Mouse (Mus musculus): ENCODE measurements around the gene Tdrd1. TPM values are rescaled to one million over a fixed set of nuclear protein-coding genes. Genes with fewer than 3 reads are reported as not detected.

Tdrd1 gene
- total and polyA plus RNA-seq, 3 experiments = 0.07 TPM; not detected in 2

GRCm38 (mm10) chr19:56813360-56813759, 12.6 kb upstream of the Tdrd1 start:
- H3K9me3 ChIP-seq (replicated peaks; ENCODE audit: low read length) = no peaks in the 10 kb centered on the region
- no peaks in the 10 kb centered on the region for H3K27me3 ChIP-seq (replicated peaks)
- dilution Hi-C loops (cut with MboI; ENCODE audit: extremely low pct_ligation_motif_present, extremely low pct_unique_long_range_greater_than_20kb, low sequenced_read_pairs) = no loop called here
- no peak overlapping the region for H3K4me2 ChIP-seq (ENCODE audit: insufficient read depth, low read depth, poor library complexity, severe bottlenecking)
- no peak overlapping the region for H3K27ac ChIP-seq (ENCODE audit: insufficient read depth, low read depth)
- H3K9ac ChIP-seq (ENCODE audit: insufficient read depth, low read depth) = no peak overlapping the region
- peaks cover 0 to 3% of the 10 kb centered on the region in 2 experiments; a peak in 1 of 4 replicates for H3K4me1 ChIP-seq (ENCODE audit: control insufficient read depth in 1 of 2, insufficient read depth in 2 of 2)
- H3K36me3 ChIP-seq (replicated peaks in 1 of 2; ENCODE audit: control insufficient read depth in 1 of 2, insufficient read depth in 1 of 2, low read length in 1 of 2) = peaks cover 21 to 61% of the 10 kb centered on the region in 2 experiments
- no peak overlapping the region for H3K4me3 ChIP-seq (replicated peaks in 1 of 3; ENCODE audit: low read depth in 2 of 3, low read length in 2 of 3, poor library complexity in 1 of 3)
- H3K79me2 ChIP-seq (replicated peaks; ENCODE audit: control insufficient read depth, extremely low read depth, insufficient read depth, poor library complexity, severe bottlenecking) = peaks cover 6% of the 10 kb centered on the region
- TF ChIP-seq EP300 (IDR thresholded peaks at IDR 0.05; ENCODE audit: low read length) (no peak), JUN (IDR thresholded peaks at IDR 0.05; ENCODE audit: insufficient read depth, low read depth, low read length) (no peak), MXI1 (IDR thresholded peaks at IDR 0.05; ENCODE audit: low read depth, low read length) (no peak), CHD2 (IDR thresholded peaks at IDR 0.05; ENCODE audit: low read length) (no peak), ZNF384 (IDR thresholded peaks at IDR 0.05; ENCODE audit: low read depth, low read length) (no peak)
- no peak for DNase-seq (ENCODE audit: extremely low read depth)
- in situ Hi-C loops (cut with MboI; ENCODE audit: low pct_ligation_motif_present, low pct_unique_long_range_greater_than_20kb, low sequenced_read_pairs) = no loop called here

GRCm38 (mm10) chr19:56817851-56818526, 8.0 kb upstream of the Tdrd1 start:
- DNase-seq (ENCODE audit: extremely low read depth) = no peak
- dilution Hi-C loops (cut with MboI; ENCODE audit: extremely low pct_ligation_motif_present, extremely low pct_unique_long_range_greater_than_20kb, low sequenced_read_pairs) = no loop called here
- H3K27me3 ChIP-seq (replicated peaks) = no peaks in the 10 kb centered on the region
- peaks cover 0 to 28% of the 10 kb centered on the region in 2 experiments for H3K36me3 ChIP-seq (replicated peaks in 1 of 2; ENCODE audit: control insufficient read depth in 1 of 2, insufficient read depth in 1 of 2, low read length in 1 of 2)
- no peak overlapping the region for H3K4me3 ChIP-seq (replicated peaks in 1 of 3; ENCODE audit: low read depth in 2 of 3, low read length in 2 of 3, poor library complexity in 1 of 3)
- H3K79me2 ChIP-seq (replicated peaks; ENCODE audit: control insufficient read depth, extremely low read depth, insufficient read depth, poor library complexity, severe bottlenecking) = peaks cover 12% of the 10 kb centered on the region
- H3K27ac ChIP-seq (ENCODE audit: insufficient read depth, low read depth) = no peak overlapping the region
- H3K9me3 ChIP-seq (replicated peaks; ENCODE audit: low read length) = no peaks in the 10 kb centered on the region
- H3K4me2 ChIP-seq (ENCODE audit: insufficient read depth, low read depth, poor library complexity, severe bottlenecking) = no peak overlapping the region
- H3K9ac ChIP-seq (ENCODE audit: insufficient read depth, low read depth) = no peak overlapping the region
- in situ Hi-C loops (cut with MboI; ENCODE audit: low pct_ligation_motif_present, low pct_unique_long_range_greater_than_20kb, low sequenced_read_pairs) = no loop called here
- TF ChIP-seq USF1 (IDR thresholded peaks at IDR 0.05; ENCODE audit: low read depth, low read length) = no peak
- no peak for TF ChIP-seq UBTF (IDR thresholded peaks at IDR 0.05; ENCODE audit: low read depth, low read length)
- TF ChIP-seq BHLHE40 (IDR thresholded peaks at IDR 0.05; ENCODE audit: low read depth, low read length) = no peak
- no peak for TF ChIP-seq MEF2A (IDR thresholded peaks at IDR 0.05; ENCODE audit: borderline replicate concordance, low read depth, low read length)
- no peak for TF ChIP-seq E2F4 (IDR thresholded peaks at IDR 0.05; ENCODE audit: insufficient replicate concordance, low read depth, low read length)
- no peak for TF ChIP-seq ZKSCAN1 (IDR thresholded peaks at IDR 0.05; ENCODE audit: borderline replicate concordance, low read depth, low read length)
- TF ChIP-seq POLR2AphosphoS2 (IDR thresholded peaks at IDR 0.05; ENCODE audit: low read depth, low read length) = no peak
- TF ChIP-seq CHD1 (IDR thresholded peaks at IDR 0.05; ENCODE audit: low read depth, low read length) = no peak
- TF ChIP-seq MAFK (IDR thresholded peaks at IDR 0.05; ENCODE audit: insufficient replicate concordance, low read length) = no peak
- TF ChIP-seq GABPA (IDR thresholded peaks at IDR 0.05; ENCODE audit: insufficient replicate concordance, low read depth, low read length) = no peak
- peaks cover 2 to 27% of the 10 kb centered on the region in 2 experiments; a peak in 2 of 4 replicates for H3K4me1 ChIP-seq (ENCODE audit: control insufficient read depth in 1 of 2, insufficient read depth in 2 of 2)
